Comparison of ENCODE assay signal across 9 mouse cellular contexts in genomic region chr3:144531023-144531422, GRCm38 (mm10). TPM values are rescaled to one million over a fixed set of nuclear protein-coding genes. Genes with fewer than 3 reads are reported as not detected.
DNase-seq lines count a peak whose midpoint lies in the region; ATAC-seq and TF ChIP-seq lines count a peak whose summit lies in the region.
"Had no signal": no experiment of that assay in that cellular context is flagged by ENCODE, and none has a peak within 500 bp of the region (broad histone marks: within the 10 kb centered on the region; RNA-seq: fewer than 3 reads in every experiment).

No protein-coding gene starts in this region.

- DNase-seq in hindbrain, embryonic 11.5 days (ENCODE audit: low spot score): no peak
- DNase-seq in B cell, adult 2 months: peak; percentile 18 to 22
- peak; percentile 63 for DNase-seq in cerebellum, adult 11-12 months
- DNase-seq in right cerebral cortex, adult 18-20 months: no peak
- DNase-seq in ovary, postnatal 14 days (ENCODE audit: low spot score): no peak
- DNase-seq in spleen, postnatal 14 days (ENCODE audit: low spot score in 2 of 2): no peak

- WGBS in hindbrain, embryonic 16.5 days: 35% methylated on average over 5 of the region's 5 CpGs
- WGBS in hindbrain, embryonic 11.5 days: 71% methylated on average over 5 of the region's 5 CpGs
- 26% methylated on average over 5 of the region's 5 CpGs for WGBS in intestine, postnatal 0 days

- H3K4me3 ChIP-seq in hindbrain, embryonic 16.5 days (ENCODE audit: low read length): no peak overlapping the region
- no peak overlapping the region for H3K4me3 ChIP-seq in hindbrain, embryonic 11.5 days (ENCODE audit: low read depth, low read length)
- H3K4me3 ChIP-seq in intestine, postnatal 0 days (ENCODE audit: low read depth, low read length): no peak overlapping the region
- H3K4me3 ChIP-seq: megakaryocyte, embryonic 14.5 days had no signal

- no peak overlapping the region for H3K27ac ChIP-seq in hindbrain, embryonic 16.5 days (ENCODE audit: low read depth, low read length)
- H3K27ac ChIP-seq in hindbrain, embryonic 11.5 days (ENCODE audit: low read depth, low read length): no peak overlapping the region
- H3K27ac ChIP-seq in intestine, postnatal 0 days (ENCODE audit: low read depth, low read length): peak overlapping the region; percentile 4; the same call in 1 of the 2 replicates

- TF ChIP-seq CTCF in intestine, postnatal 0 days (IDR thresholded peaks at IDR 0.05; ENCODE audit: low read depth): peak; percentile 68

- H3K9me3 ChIP-seq in hindbrain, embryonic 16.5 days (ENCODE audit: control insufficient read depth, low read length): no peaks in the 10 kb centered on the region
- H3K9me3 ChIP-seq in hindbrain, embryonic 11.5 days (ENCODE audit: control insufficient read depth, low read length): no peaks in the 10 kb centered on the region
- H3K9me3 ChIP-seq in intestine, postnatal 0 days (ENCODE audit: control insufficient read depth): no peaks in the 10 kb centered on the region
- H3K9me3 ChIP-seq: megakaryocyte, embryonic 14.5 days had no signal

- peaks cover 12% of the 10 kb centered on the region for H3K4me1 ChIP-seq in hindbrain, embryonic 16.5 days (ENCODE audit: control insufficient read depth, insufficient read depth, low read depth, low read length)
- no peaks in the 10 kb centered on the region for H3K4me1 ChIP-seq in hindbrain, embryonic 11.5 days (replicated peaks; ENCODE audit: control insufficient read depth, insufficient read depth, low read length)
- no peaks in the 10 kb centered on the region for H3K4me1 ChIP-seq in intestine, postnatal 0 days (replicated peaks; ENCODE audit: control insufficient read depth, insufficient read depth, low read length)

- H3K27me3 ChIP-seq in hindbrain, embryonic 16.5 days (replicated peaks; ENCODE audit: control insufficient read depth, insufficient read depth, low read length): no peaks in the 10 kb centered on the region
- H3K27me3 ChIP-seq in hindbrain, embryonic 11.5 days (ENCODE audit: control insufficient read depth, insufficient read depth, low read length): no peaks in the 10 kb centered on the region
- H3K27me3 ChIP-seq in intestine, postnatal 0 days (replicated peaks; ENCODE audit: control insufficient read depth, insufficient read depth, low read length): no peaks in the 10 kb centered on the region
- H3K27me3 ChIP-seq: megakaryocyte, embryonic 14.5 days had no signal

- no peaks in the 10 kb centered on the region for H3K36me3 ChIP-seq in hindbrain, embryonic 16.5 days (ENCODE audit: control insufficient read depth, insufficient read depth, low read length)
- no peaks in the 10 kb centered on the region for H3K36me3 ChIP-seq in hindbrain, embryonic 11.5 days (ENCODE audit: control insufficient read depth, insufficient read depth, low read length)
- no peaks in the 10 kb centered on the region for H3K36me3 ChIP-seq in intestine, postnatal 0 days (ENCODE audit: control insufficient read depth, insufficient read depth)

- no peak overlapping the region for H3K4me2 ChIP-seq in hindbrain, embryonic 16.5 days (ENCODE audit: low read length)
- H3K4me2 ChIP-seq in hindbrain, embryonic 11.5 days (replicated peaks; ENCODE audit: low read depth, low read length): no peak overlapping the region
- H3K4me2 ChIP-seq in intestine, postnatal 0 days (replicated peaks; ENCODE audit: low read depth): peak overlapping the region; percentile 46

- ATAC-seq in hindbrain, embryonic 16.5 days: peak; percentile 48
- ATAC-seq in hindbrain, embryonic 11.5 days (ENCODE audit: low FRiP score): no peak
- peak; percentile 31; the same call in 1 of the 2 replicates for ATAC-seq in intestine, postnatal 0 days

- no peak overlapping the region for H3K9ac ChIP-seq in hindbrain, embryonic 16.5 days (ENCODE audit: low read depth, low read length)
- no peak overlapping the region for H3K9ac ChIP-seq in hindbrain, embryonic 11.5 days (ENCODE audit: low read depth, low read length)
- 0 out of 2 replicates have a peak overlapping the region, but pooled peaks have one; percentile 17 for H3K9ac ChIP-seq in intestine, postnatal 0 days (ENCODE audit: low read depth, low read length)

RNA-seq across cellular contexts. Expression of gene Hs2st1, which starts 39.0 kb away (rescaled TPM):
- 12.1 and 12.3 TPM in 2 replicates for polyA plus RNA-seq in hindbrain, embryonic 16.5 days (2015; fragmentation: Nextera tagmentation; extraction: Ambion mirVana)
- polyA plus RNA-seq in hindbrain, embryonic 11.5 days (2014; fragmentation: Nextera tagmentation; extraction: Ambion mirVana): 16.3 and 17.1 TPM in 2 replicates
- polyA plus RNA-seq in intestine, postnatal 0 days (2015; fragmentation: Nextera tagmentation; extraction: Ambion mirVana): 6.1 and 6.9 TPM in 2 replicates

RNA-seq across cellular contexts. Expression of gene Selenof, which starts 39.1 kb away (rescaled TPM):
- polyA plus RNA-seq in hindbrain, embryonic 16.5 days (2015; fragmentation: Nextera tagmentation; extraction: Ambion mirVana): 574 and 619 TPM in 2 replicates
- 402 and 453 TPM in 2 replicates for polyA plus RNA-seq in hindbrain, embryonic 11.5 days (2014; fragmentation: Nextera tagmentation; extraction: Ambion mirVana)
- 504 and 571 TPM in 2 replicates for polyA plus RNA-seq in intestine, postnatal 0 days (2015; fragmentation: Nextera tagmentation; extraction: Ambion mirVana)

Comparison
In these comparisons a context has a peak if more than half of its experiments do, and no peak if none do; other contexts are left out.
1. DNase-seq: peak in B cell, adult 2 months (2 of 2) and cerebellum, adult 11-12 months (single experiment); none in hindbrain, embryonic 11.5 days (single experiment), right cerebral cortex, adult 18-20 months (single experiment), ovary, postnatal 14 days (single experiment) and spleen, postnatal 14 days (0 of 2).